Mouse (Mus musculus): ENCODE measurements around the gene Ufsp1. TPM values are rescaled to one million over a fixed set of nuclear protein-coding genes. Genes with fewer than 3 reads are reported as not detected.

Ufsp1 gene
- 12.2 and 13.2 TPM in 2 replicates for polyA plus RNA-seq (2015; fragmentation: Nextera tagmentation; extraction: Ambion mirVana)

GRCm38 (mm10) chr5:137293839-137294743 lies at the start of gene Ufsp1:
TSS of gene Ufsp1 (plus strand) at chr5:137294629.

GRCm38 (mm10) chr5:137287032-137287952 lies 7.1 kb upstream of the Ufsp1 start, which contains the start of gene Ache:
TSS of gene Ache (plus strand) at chr5:137287519.

DNA sequence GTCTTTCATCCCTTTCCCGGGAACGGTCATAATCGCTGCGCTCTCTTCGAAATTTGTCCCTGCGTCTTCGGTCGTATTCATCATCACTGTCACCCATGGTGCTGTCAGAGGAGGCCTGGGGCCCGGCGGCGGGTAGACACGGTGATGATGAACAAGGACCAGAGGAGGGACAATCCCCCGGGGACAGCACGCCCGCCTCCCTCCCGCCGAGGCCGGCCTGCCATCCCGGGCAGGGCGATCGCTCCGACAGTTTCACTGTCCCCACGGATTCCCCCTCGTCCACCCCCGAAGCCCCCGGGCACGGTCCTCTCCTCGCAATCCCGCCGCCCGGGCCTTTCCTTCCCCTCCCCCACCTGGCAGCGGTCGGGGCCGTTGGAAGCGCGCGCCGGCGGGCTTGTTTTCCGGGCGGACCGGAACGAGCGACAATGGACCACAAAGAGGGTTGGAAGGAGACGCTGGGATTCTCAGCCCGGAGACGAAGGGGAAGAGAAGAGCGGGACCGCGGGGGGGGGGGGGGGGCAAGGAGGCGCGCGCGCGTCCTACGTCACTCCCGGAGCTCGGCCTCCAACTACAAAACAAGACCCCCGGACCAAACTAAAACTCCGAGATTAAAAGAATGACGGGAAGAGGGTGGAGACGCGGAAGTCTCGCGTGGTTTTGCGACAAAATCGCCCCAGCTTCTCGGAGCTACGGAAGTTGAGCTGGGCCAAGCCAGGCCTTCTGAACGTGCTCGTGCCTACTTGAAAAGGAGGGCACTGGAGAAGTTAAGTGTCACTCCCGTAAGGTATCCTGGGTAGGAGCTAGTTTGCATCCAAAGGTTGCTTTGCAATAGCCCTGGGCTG lies 12.9 kb downstream of the Ufsp1 start, which contains the start of gene Srrt:
Srrt (minus strand) TSS at position 604 of the 842 bp plus-strand sequence.

GRCm38 (mm10) chr5:137314193-137315083 lies 20.0 kb downstream of the Ufsp1 start, which contains the start of gene Trip6:
TSS of gene Trip6 (minus strand) at chr5:137314404.

GRCm38 (mm10) chr5:137333512-137334174 lies 39.2 kb downstream of the Ufsp1 start, which contains the start of gene Slc12a9:
TSS of gene Slc12a9 (minus strand) at chr5:137333597.

Small RNAs within 50 kb of the gene (microRNA-seq; reads per million reads assigned to microRNA genes)
- gene Mir7036 (ENCODE audit: borderline replicate concordance, insufficient number of aligned reads) (1.1 reads per million), gene Mir8116 (ENCODE audit: borderline replicate concordance, insufficient number of aligned reads) (not detected)

Other genes starting within 250 kb of the Ufsp1 start
- gene Ap1s1, start 248.5 kb upstream of the Ufsp1 start, polyA plus RNA-seq (2015; fragmentation: Nextera tagmentation; extraction: Ambion mirVana): 152 and 170 TPM in 2 replicates
- 0.21 and 0.49 TPM in 2 replicates for gene Serpine1, start 222.4 kb upstream of the Ufsp1 start, polyA plus RNA-seq (2015; fragmentation: Nextera tagmentation; extraction: Ambion mirVana)
- gene Trim56, start 178.4 kb upstream of the Ufsp1 start, polyA plus RNA-seq (2015; fragmentation: Nextera tagmentation; extraction: Ambion mirVana): 9.2 and 12.6 TPM in 2 replicates
- gene Muc3, start 145.3 kb upstream of the Ufsp1 start, polyA plus RNA-seq (2015; fragmentation: Nextera tagmentation; extraction: Ambion mirVana): not detected in 2 replicates
- gene Muc3a, start 82.2 kb upstream of the Ufsp1 start, polyA plus RNA-seq (2015; fragmentation: Nextera tagmentation; extraction: Ambion mirVana): 0.14 and 0.21 TPM in 2 replicates
- gene Ache, start 7.1 kb upstream of the Ufsp1 start, polyA plus RNA-seq (2015; fragmentation: Nextera tagmentation; extraction: Ambion mirVana): 14.4 and 46.3 TPM in 2 replicates
- gene Srrt, start 13.0 kb downstream of the Ufsp1 start, polyA plus RNA-seq (2015; fragmentation: Nextera tagmentation; extraction: Ambion mirVana): 34.8 and 46.7 TPM in 2 replicates
- 45.2 and 45.4 TPM in 2 replicates for gene Trip6, start 19.8 kb downstream of the Ufsp1 start, polyA plus RNA-seq (2015; fragmentation: Nextera tagmentation; extraction: Ambion mirVana)
- 7.2 and 11.1 TPM in 2 replicates for gene Slc12a9, start 39.0 kb downstream of the Ufsp1 start, polyA plus RNA-seq (2015; fragmentation: Nextera tagmentation; extraction: Ambion mirVana)
- gene Ephb4, start 55.5 kb downstream of the Ufsp1 start, polyA plus RNA-seq (2015; fragmentation: Nextera tagmentation; extraction: Ambion mirVana): 21.9 and 24.9 TPM in 2 replicates
- 0.07 and 0.11 TPM in 2 replicates for gene Zan, start 182.4 kb downstream of the Ufsp1 start, polyA plus RNA-seq (2015; fragmentation: Nextera tagmentation; extraction: Ambion mirVana)
- gene Pop7, start 207.9 kb downstream of the Ufsp1 start, polyA plus RNA-seq (2015; fragmentation: Nextera tagmentation; extraction: Ambion mirVana): 37.0 and 47.6 TPM in 2 replicates
- 7.4 and 11.0 TPM in 2 replicates for gene Gigyf1, start 223.9 kb downstream of the Ufsp1 start, polyA plus RNA-seq (2015; fragmentation: Nextera tagmentation; extraction: Ambion mirVana)
- gene Epo, start 238.6 kb downstream of the Ufsp1 start, polyA plus RNA-seq (2015; fragmentation: Nextera tagmentation; extraction: Ambion mirVana): not detected in 2 replicates
- 376 and 471 TPM in 2 replicates for gene Gnb2, start 238.9 kb downstream of the Ufsp1 start, polyA plus RNA-seq (2015; fragmentation: Nextera tagmentation; extraction: Ambion mirVana)